Mouse (Mus musculus) stomach, postnatal 0 days (tissue): Measurements from ENCODE around the gene Olfr435.

ENCODE experiments used
- CTCF ChIP-seq: IDR thresholded peaks from 2 replicates; pipeline ENCODE4 v1.5.1; 2016; ENCODE audit warnings: antibody characterized with exemption, low read depth, mild to moderate bottlenecking, moderate library complexity
- EP300 ChIP-seq: optimal IDR thresholded peaks from 2 replicates; pipeline ENCODE3; 2016; ENCODE audit warnings: antibody characterized with exemption

DNA sequence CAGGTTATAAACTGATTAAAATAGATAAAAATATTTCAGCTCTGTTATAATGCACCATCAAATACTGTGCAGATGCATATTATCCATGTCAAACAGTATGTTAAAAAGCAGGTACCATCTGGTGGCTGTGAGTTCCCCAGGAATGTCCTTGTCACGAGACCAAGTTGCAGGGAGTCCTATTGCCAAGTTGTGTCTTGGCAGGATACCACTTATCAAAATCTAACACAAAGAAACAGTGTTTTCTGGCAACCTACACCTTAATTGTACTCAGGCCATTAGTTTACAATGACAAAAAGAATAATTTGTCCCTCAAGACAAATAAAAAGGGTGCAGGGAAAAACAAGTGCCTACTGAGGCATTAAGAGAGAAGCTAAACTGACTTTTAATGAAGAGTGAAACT is 37.4 kb upstream of the Olfr435 start:
- TF ChIP-seq CTCF (no peak), EP300 (no peak)
